13 mouse cellular contexts compared by ENCODE assay signal in genomic region chr7:132332176-132332575, GRCm38 (mm10). TPM values are rescaled to one million over a fixed set of nuclear protein-coding genes. Genes with fewer than 3 reads are reported as not detected.
A peak's percentile ranks its signal among the peaks of the same experiment; 100 is the strongest.
DNase-seq lines count a peak whose midpoint lies in the region; ATAC-seq lines count a peak whose summit lies in the region.
"Had no signal": no experiment of that assay in that cellular context is flagged by ENCODE, and none has a peak within 500 bp of the region (broad histone marks: within the 10 kb centered on the region; RNA-seq: fewer than 3 reads in every experiment).

No protein-coding gene starts in this region.

- no peak overlapping the region for H3K4me3 ChIP-seq in forebrain, embryonic 10.5 days
- H3K4me3 ChIP-seq in forebrain, embryonic 11.5 days (ENCODE audit: low read depth, low read length) = no peak overlapping the region
- no peak overlapping the region for H3K4me3 ChIP-seq in kidney, embryonic 16.5 days (ENCODE audit: low read length)
- H3K4me3 ChIP-seq in neural tube, embryonic 14.5 days (ENCODE audit: low read depth, low read length) = no peak overlapping the region
- H3K4me3 ChIP-seq: limb, embryonic 12.5 days; myocyte had no signal

- H3K27ac ChIP-seq in forebrain, embryonic 10.5 days = peak overlapping the region; percentile 60; the same call in 1 of the 2 replicates
- H3K27ac ChIP-seq in forebrain, embryonic 11.5 days (ENCODE audit: low read depth, low read length) = no peak overlapping the region
- no peak overlapping the region for H3K27ac ChIP-seq in kidney, embryonic 16.5 days (ENCODE audit: low read length)
- H3K27ac ChIP-seq in neural tube, embryonic 14.5 days (ENCODE audit: low read depth, low read length) = no peak overlapping the region
- H3K27ac ChIP-seq: limb, embryonic 12.5 days had no signal

- H3K9ac ChIP-seq in forebrain, embryonic 11.5 days (ENCODE audit: low read length) = no peak overlapping the region
- H3K9ac ChIP-seq in kidney, embryonic 16.5 days (replicated peaks; ENCODE audit: low read length) = no peak overlapping the region
- H3K9ac ChIP-seq in neural tube, embryonic 14.5 days (replicated peaks; ENCODE audit: low read depth, low read length) = no peak overlapping the region
- H3K9ac ChIP-seq: limb, embryonic 12.5 days had no signal

- peaks cover 24% of the 10 kb centered on the region for H3K4me1 ChIP-seq in forebrain, embryonic 10.5 days
- H3K4me1 ChIP-seq in forebrain, embryonic 11.5 days (replicated peaks; ENCODE audit: control insufficient read depth, insufficient read depth, low read length) = peaks cover 5% of the 10 kb centered on the region; the same call in 1 of the 2 replicates
- peaks cover 20% of the 10 kb centered on the region for H3K4me1 ChIP-seq in kidney, embryonic 16.5 days (ENCODE audit: insufficient read depth, low read length)
- H3K4me1 ChIP-seq in neural tube, embryonic 14.5 days (ENCODE audit: control insufficient read depth, insufficient read depth, low read length) = 0 out of 2 replicates have a peak, but pooled peaks cover 4% of the 10 kb centered on the region

- DNase-seq in forebrain, embryonic 10.5 days (ENCODE audit: extremely low spot score, low spot score) = no peak
- no peak for DNase-seq in forebrain, embryonic 11.5 days (ENCODE audit: low spot score)
- peak; percentile 34 for DNase-seq in kidney, postnatal 14 days
- no peak for DNase-seq in neural tube, embryonic 10.5 days (ENCODE audit: extremely low spot score, low spot score)
- no peak for DNase-seq in thymus, postnatal 0 days (ENCODE audit: low spot score)
- DNase-seq: adrenal gland, adult 2 months; cerebellum, postnatal 36 days; gastrocnemius, postnatal 36 days had no signal

- no peak for ATAC-seq in forebrain, embryonic 11.5 days (replicated peaks; ENCODE audit: low FRiP score)
- no peak for ATAC-seq in kidney, embryonic 16.5 days (ENCODE audit: low FRiP score, low TSS enrichment)
- peak; percentile 46; the same call in 1 of the 2 replicates for ATAC-seq in neural tube, embryonic 14.5 days (ENCODE audit: low read depth)
- ATAC-seq in CD4-positive, CD25-positive, alpha-beta regulatory T cell, adult 4 months = no peak

- H3K36me3 ChIP-seq in forebrain, embryonic 10.5 days (replicated peaks) = no peaks in the 10 kb centered on the region
- no peaks in the 10 kb centered on the region for H3K36me3 ChIP-seq in forebrain, embryonic 11.5 days (ENCODE audit: control insufficient read depth, insufficient read depth, low read length)
- no peaks in the 10 kb centered on the region for H3K36me3 ChIP-seq in kidney, embryonic 16.5 days (ENCODE audit: insufficient read depth, low read length)
- no peaks in the 10 kb centered on the region for H3K36me3 ChIP-seq in neural tube, embryonic 14.5 days (ENCODE audit: control insufficient read depth, insufficient read depth, low read length)
- H3K36me3 ChIP-seq: limb, embryonic 12.5 days had no signal

- H3K4me2 ChIP-seq in forebrain, embryonic 11.5 days (ENCODE audit: low read depth, low read length, severe bottlenecking) = no peak overlapping the region
- H3K4me2 ChIP-seq in kidney, embryonic 16.5 days (replicated peaks; ENCODE audit: low read depth, low read length) = no peak overlapping the region
- no peak overlapping the region for H3K4me2 ChIP-seq in neural tube, embryonic 14.5 days (ENCODE audit: low read depth, low read length)
- H3K4me2 ChIP-seq: limb, embryonic 12.5 days had no signal

- H3K9me3 ChIP-seq in forebrain, embryonic 10.5 days = no peaks in the 10 kb centered on the region
- H3K9me3 ChIP-seq in forebrain, embryonic 11.5 days (ENCODE audit: control insufficient read depth, low read length) = no peaks in the 10 kb centered on the region
- 0 out of 2 replicates have a peak, but pooled peaks cover 4% of the 10 kb centered on the region for H3K9me3 ChIP-seq in kidney, embryonic 16.5 days (ENCODE audit: low read length)
- no peaks in the 10 kb centered on the region for H3K9me3 ChIP-seq in neural tube, embryonic 14.5 days (ENCODE audit: control insufficient read depth, low read length)

- no peaks in the 10 kb centered on the region for H3K27me3 ChIP-seq in forebrain, embryonic 10.5 days (ENCODE audit: poor library complexity, severe bottlenecking)
- no peaks in the 10 kb centered on the region for H3K27me3 ChIP-seq in forebrain, embryonic 11.5 days (ENCODE audit: control insufficient read depth, insufficient read depth, low read length)
- no peaks in the 10 kb centered on the region for H3K27me3 ChIP-seq in kidney, embryonic 16.5 days (ENCODE audit: insufficient read depth, low read length)
- H3K27me3 ChIP-seq in neural tube, embryonic 14.5 days (ENCODE audit: control insufficient read depth, insufficient read depth, low read length) = no peaks in the 10 kb centered on the region
- H3K27me3 ChIP-seq: limb, embryonic 12.5 days had no signal

- WGBS in forebrain, embryonic 10.5 days = 62% methylated on average over 11 of the region's 11 CpGs
- 63% methylated on average over 11 of the region's 11 CpGs for WGBS in forebrain, embryonic 11.5 days
- 54% methylated on average over 11 of the region's 11 CpGs for WGBS in kidney, embryonic 16.5 days
- 40% methylated on average over 11 of the region's 11 CpGs for WGBS in neural tube, embryonic 14.5 days

RNA-seq across cellular contexts. Expression of gene Chst15, which starts 15.1 kb away (rescaled TPM):
- polyA plus RNA-seq in forebrain, embryonic 10.5 days (2016; fragmentation: Nextera tagmentation; extraction: Ambion mirVana) = 9.2 and 9.7 TPM in 2 replicates
- 10.9 and 13.1 TPM in 2 replicates for polyA plus RNA-seq in forebrain, embryonic 11.5 days (2014; fragmentation: Nextera tagmentation; extraction: Ambion mirVana)
- 19.7 and 21.0 TPM in 2 replicates for polyA plus RNA-seq in kidney, embryonic 16.5 days (2015; fragmentation: Nextera tagmentation; extraction: Ambion mirVana)
- 16.7 and 20.7 TPM in 2 replicates for polyA plus RNA-seq in neural tube, embryonic 14.5 days (2014; fragmentation: Nextera tagmentation; extraction: Ambion mirVana)
- polyA plus RNA-seq in CD4-positive, CD25-positive, alpha-beta regulatory T cell, adult 4 months (2017; shearing (Covaris generic)) = 1 to 10 TPM; 6.0 to 9.2 TPM
- polyA plus RNA-seq in thymus, postnatal 0 days (2015; fragmentation: Nextera tagmentation; extraction: Ambion mirVana) = 5.9 and 8.2 TPM in 2 replicates
